ENCODE assay signal across 9 mouse cellular contexts in the genomic region with DNA sequence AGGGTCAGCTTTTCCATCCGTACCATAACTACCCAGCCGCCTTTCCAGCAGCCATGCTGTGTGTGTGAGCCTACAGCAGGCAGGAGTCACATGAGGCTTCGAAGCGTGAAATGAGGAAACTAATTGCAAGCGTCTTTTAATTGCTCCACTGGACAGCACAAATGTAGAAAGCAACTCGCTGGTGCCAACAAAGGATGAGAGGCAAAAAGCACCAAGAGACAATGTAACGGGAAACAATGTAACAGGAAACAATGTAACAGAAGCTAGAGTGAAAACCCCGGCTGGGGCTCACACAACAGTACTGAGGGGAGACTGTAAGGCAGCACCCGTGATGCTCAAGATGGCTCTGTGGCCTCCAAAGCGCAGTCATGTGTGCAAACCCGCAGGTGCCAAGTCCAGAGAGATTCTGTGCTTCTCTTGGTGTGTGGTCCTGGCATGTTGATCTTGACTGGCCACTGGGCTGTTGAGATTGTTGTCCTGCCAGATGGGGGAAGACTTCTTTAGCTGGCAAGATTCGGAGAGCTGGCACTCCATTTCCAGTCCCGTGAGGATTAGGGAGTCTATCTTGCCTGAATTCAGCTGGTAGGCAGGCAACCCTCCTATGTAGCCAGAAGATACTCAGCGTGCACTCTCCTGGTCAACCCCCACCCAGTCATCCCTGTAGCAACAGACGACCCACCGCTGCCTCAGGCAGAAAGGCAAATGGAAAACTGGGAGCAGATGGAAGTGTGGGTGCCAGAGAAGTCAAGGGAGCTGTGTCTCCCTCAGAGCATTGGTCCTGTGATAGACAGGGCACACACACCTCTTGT. TPM values are rescaled to one million over a fixed set of nuclear protein-coding genes. Genes with fewer than 3 reads are reported as not detected.
DNase-seq lines count a peak whose midpoint lies in the region; ATAC-seq and TF ChIP-seq lines count a peak whose summit lies in the region.
"Had no signal": no experiment of that assay in that cellular context is flagged by ENCODE, and none has a peak within 500 bp of the region (broad histone marks: within the 10 kb centered on the region; RNA-seq: fewer than 3 reads in every experiment).

No protein-coding gene starts in this region.

- no peak for TF ChIP-seq CTCF in gastrocnemius, adult 2 months (IDR thresholded peaks at IDR 0.05)

- intact Hi-C loops in gastrocnemius, adult 2 months (cut with DNase I), result no loop called here
- intact Hi-C loops in left cerebral cortex, postnatal 36 days (cut with DNase I), result no loop called here

- no peaks in the 10 kb centered on the region for H3K9me3 ChIP-seq in kidney, embryonic 14.5 days (ENCODE audit: control insufficient read depth, low read length)
- H3K9me3 ChIP-seq: stomach, embryonic 15.5 days had no signal

- H3K9ac ChIP-seq in kidney, embryonic 14.5 days (ENCODE audit: low read depth, low read length), result no peak overlapping the region
- H3K9ac ChIP-seq: stomach, embryonic 15.5 days had no signal

- peak overlapping the region; percentile 44 for H3K27ac ChIP-seq in gastrocnemius, adult 2 months
- H3K27ac ChIP-seq in kidney, embryonic 14.5 days (ENCODE audit: low read depth, low read length), result peak overlapping the region; percentile 6; the same call in 1 of the 2 replicates
- H3K27ac ChIP-seq: stomach, embryonic 15.5 days had no signal

- no peak overlapping the region for H3K4me3 ChIP-seq in gastrocnemius, adult 2 months
- no peak overlapping the region for H3K4me3 ChIP-seq in kidney, embryonic 14.5 days (ENCODE audit: low read length)
- H3K4me3 ChIP-seq: stomach, embryonic 15.5 days had no signal

- H3K27me3 ChIP-seq in kidney, embryonic 14.5 days (ENCODE audit: control insufficient read depth, insufficient read depth, low read length), result no peaks in the 10 kb centered on the region
- H3K27me3 ChIP-seq: stomach, embryonic 15.5 days had no signal

- H3K4me1 ChIP-seq in kidney, embryonic 14.5 days (ENCODE audit: control insufficient read depth, insufficient read depth, low read length), result peaks cover 62% of the 10 kb centered on the region

- no peak overlapping the region for H3K4me2 ChIP-seq in kidney, embryonic 14.5 days (replicated peaks; ENCODE audit: low read depth, low read length)
- H3K4me2 ChIP-seq: stomach, embryonic 15.5 days had no signal

- no peak for DNase-seq in gastrocnemius, adult 2 months
- DNase-seq in gastrocnemius, postnatal 25 days, result no peak
- DNase-seq in thymus, postnatal 4 days, result peak; percentile 52
- DNase-seq in thymus, postnatal 25 days, result no peak
- no peak for DNase-seq in right cerebral cortex, postnatal 25 days
- DNase-seq in thymus, postnatal 10 days (ENCODE audit: low spot score in 2 of 2), result no peak
- no peak for DNase-seq in left cerebral cortex, postnatal 36 days (ENCODE audit: low spot score in 2 of 2)

- WGBS in kidney, embryonic 14.5 days, result 60% methylated on average over 16 of the region's 16 CpGs

- no peaks in the 10 kb centered on the region for H3K36me3 ChIP-seq in kidney, embryonic 14.5 days (ENCODE audit: control insufficient read depth, insufficient read depth, low read length)
- H3K36me3 ChIP-seq: stomach, embryonic 15.5 days had no signal

- ATAC-seq in kidney, embryonic 14.5 days (ENCODE audit: low FRiP score, low TSS enrichment), result no peak

RNA-seq across cellular contexts. Expression of a gene that starts 52.4 kb away (rescaled TPM):
- total RNA-seq in gastrocnemius, adult 2 months (2021), result 10 to 100 TPM; 29.2 to 47.3 TPM
- 10 to 100 TPM; 48.5 to 51.3 TPM for total RNA-seq in gastrocnemius, postnatal 25 days (2021)
- polyA plus RNA-seq in kidney, embryonic 14.5 days (2014; fragmentation: Nextera tagmentation; extraction: Ambion mirVana), result 8.9 and 13.5 TPM in 2 replicates
- total RNA-seq in left cerebral cortex, postnatal 36 days (2021), result 10 to 100 TPM; 30.8 to 47.3 TPM

RNA-seq across cellular contexts. Expression of a gene that starts 58.9 kb away (rescaled TPM):
- 10 to 100 TPM; 27.3 to 34.0 TPM for total RNA-seq in gastrocnemius, adult 2 months (2021)
- total RNA-seq in gastrocnemius, postnatal 25 days (2021), result 10 to 100 TPM; 27.1 to 30.5 TPM
- 26.5 and 48.7 TPM in 2 replicates for polyA plus RNA-seq in kidney, embryonic 14.5 days (2014; fragmentation: Nextera tagmentation; extraction: Ambion mirVana)
- total RNA-seq in left cerebral cortex, postnatal 36 days (2021), result 10 to 100 TPM; 78.5 to 80.8 TPM
